Mouse (Mus musculus) c-Kit-positive CD71-positive TER-119-negative erythroid progenitor cells, embryonic 14.5 days (primary cell): ENCODE results near the gene Thbs3.
A peak's percentile ranks its signal among the peaks of the same experiment; 100 is the strongest.

Experiments
- DNase-seq: peaks from one replicate; pipeline ENCODE4 v3.0.0-alpha.2; 2013; ENCODE audit warnings: low read depth

Thbs3 gene

GRCm38 (mm10) chr3:89226900-89227299, 11.9 kb downstream of the Thbs3 start, which contains the start of gene Mtx1:
Mtx1 (minus strand) TSS chr3:89227088.
- no peak for DNase-seq

- DNase-seq = peak; percentile 72
Measured at GRCm38 (mm10) chr3:89227307-89228179, 12.6 kb downstream of the Thbs3 start.

- DNase-seq = peak; percentile 74
Measured at GRCm38 (mm10) chr3:89228180-89228549, 13.2 kb downstream of the Thbs3 start.

GRCm38 (mm10) chr3:89228836-89229235, 13.9 kb downstream of the Thbs3 start, which contains the start of gene Muc1:
Muc1 (plus strand) TSS chr3:89229057.
- no peak for DNase-seq

- DNase-seq = no peak
Measured at GRCm38 (mm10) chr3:89229276-89229675, 14.3 kb downstream of the Thbs3 start.

GRCm38 (mm10) chr3:89230561-89230960, 15.6 kb downstream of the Thbs3 start:
- DNase-seq = no peak

GRCm38 (mm10) chr3:89231345-89231744, 16.4 kb downstream of the Thbs3 start:
- DNase-seq = no peak

GRCm38 (mm10) chr3:89231772-89232275, 16.8 kb downstream of the Thbs3 start:
- DNase-seq = no peak

- DNase-seq = no peak
Measured at GRCm38 (mm10) chr3:89232614-89233013, 17.6 kb downstream of the Thbs3 start.

GRCm38 (mm10) chr3:89233562-89234110, 18.7 kb downstream of the Thbs3 start:
- DNase-seq = no peak

- DNase-seq = no peak
Measured at GRCm38 (mm10) chr3:89236516-89236915, 21.5 kb downstream of the Thbs3 start.

GRCm38 (mm10) chr3:89237682-89238081, 22.7 kb downstream of the Thbs3 start:
- DNase-seq = no peak

- no peak for DNase-seq
Measured at GRCm38 (mm10) chr3:89238494-89238893, 23.5 kb downstream of the Thbs3 start.

GRCm38 (mm10) chr3:89242331-89242895, 27.4 kb downstream of the Thbs3 start:
- DNase-seq = no peak

GRCm38 (mm10) chr3:89243609-89244008, 28.6 kb downstream of the Thbs3 start:
- DNase-seq = no peak

GRCm38 (mm10) chr3:89244158-89244981, 29.4 kb downstream of the Thbs3 start:
- no peak for DNase-seq

- no peak for DNase-seq
Measured at GRCm38 (mm10) chr3:89244982-89245687, 30.2 kb downstream of the Thbs3 start.

- no peak for DNase-seq
Measured at GRCm38 (mm10) chr3:89245688-89246171, 30.8 kb downstream of the Thbs3 start, which contains the start of gene Krtcap2. Krtcap2 (plus strand) TSS chr3:89245966.

GRCm38 (mm10) chr3:89246261-89247100, 31.5 kb downstream of the Thbs3 start, which contains the start of gene Trim46:
Trim46 (minus strand) TSS chr3:89246309.
- DNase-seq = peak; percentile 85

GRCm38 (mm10) chr3:89247466-89247865, 32.5 kb downstream of the Thbs3 start:
- no peak for DNase-seq
